Mouse (Mus musculus) liver (tissue): ENCODE data around the gene Togaram2.
"Not testable (repeated sequence)": the region's sequence is repeated elsewhere in the genome, so short reads cannot be mapped to it uniquely, and the experiment has no call there.

ENCODE experiments used
- DNase-seq: peaks from one replicate; pipeline ENCODE4 v3.0.0-alpha.2; 2020; ENCODE audit warnings: mixed read lengths

Togaram2 gene

GRCm38 (mm10) chr17:71742935-71743334 lies 69.9 kb downstream of the Togaram2 start:
- no peak for DNase-seq

DNA sequence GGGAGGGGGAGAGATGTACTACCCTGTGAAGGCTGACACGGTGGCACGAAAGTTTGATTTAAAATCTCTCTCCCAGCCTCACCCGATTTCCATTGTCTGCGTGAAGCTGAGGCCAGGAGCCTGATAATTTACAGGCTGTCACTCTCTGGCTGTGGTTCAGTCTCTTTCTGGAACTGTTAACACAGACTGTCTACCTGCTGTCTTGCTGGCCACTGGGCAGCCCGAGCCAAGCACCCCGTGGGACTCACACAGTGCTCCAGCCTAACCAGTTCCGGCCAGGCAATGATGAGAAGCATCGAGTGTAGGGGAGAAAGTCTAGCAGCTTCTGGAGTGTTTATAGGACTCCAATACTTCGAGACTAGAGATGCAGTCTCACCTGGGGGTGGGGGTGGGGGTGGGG lies 73.1 kb downstream of the Togaram2 start:
- no peak for DNase-seq

DNA sequence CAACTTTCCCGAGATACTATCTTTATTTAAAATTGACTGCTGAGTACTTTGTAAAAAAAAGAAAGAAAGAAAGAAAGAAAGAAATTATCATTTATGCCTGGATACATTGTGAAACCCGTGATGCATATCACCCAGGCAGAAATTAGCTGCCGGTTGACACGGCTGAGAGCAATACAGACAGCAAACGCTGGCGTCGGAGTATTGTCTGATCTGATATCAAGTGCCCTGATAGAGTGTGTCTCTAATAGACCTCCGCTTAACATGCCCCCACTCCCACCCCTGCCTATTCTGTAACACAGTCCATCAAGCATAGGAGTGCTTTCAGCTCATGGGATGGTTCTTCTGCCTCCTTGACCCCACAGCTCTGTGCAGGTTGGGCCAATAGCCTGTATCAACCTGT lies 74.5 kb downstream of the Togaram2 start:
- no peak for DNase-seq

DNA sequence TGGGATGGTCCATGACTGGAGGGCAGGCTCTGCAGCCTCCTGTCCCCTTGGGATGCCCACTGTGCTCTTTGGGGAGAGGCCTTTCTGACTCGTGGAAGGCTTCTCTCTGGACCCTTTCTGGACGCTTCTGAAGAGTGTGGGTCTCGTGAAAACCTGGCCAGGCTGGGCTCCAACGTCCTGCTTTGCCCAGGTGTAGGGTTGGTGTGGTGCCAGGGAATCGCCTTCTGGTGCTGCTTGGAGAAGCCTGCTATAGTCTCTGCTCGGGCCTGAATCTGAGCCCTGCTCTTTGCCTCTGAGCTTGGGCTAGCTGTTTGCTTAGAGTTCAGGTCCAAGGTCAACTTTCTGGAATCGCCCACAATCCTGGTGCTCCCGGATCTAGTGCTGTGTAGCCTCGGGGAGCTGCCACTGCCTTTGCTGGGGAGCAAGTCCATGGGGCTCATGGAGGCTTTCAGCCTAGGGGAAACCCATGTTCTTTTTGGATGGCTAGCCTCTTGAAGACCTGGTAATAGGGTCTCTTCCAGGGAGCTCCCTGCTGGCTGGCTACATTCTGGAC lies 76.6 kb downstream of the Togaram2 start:
- DNase-seq = no peak

DNA sequence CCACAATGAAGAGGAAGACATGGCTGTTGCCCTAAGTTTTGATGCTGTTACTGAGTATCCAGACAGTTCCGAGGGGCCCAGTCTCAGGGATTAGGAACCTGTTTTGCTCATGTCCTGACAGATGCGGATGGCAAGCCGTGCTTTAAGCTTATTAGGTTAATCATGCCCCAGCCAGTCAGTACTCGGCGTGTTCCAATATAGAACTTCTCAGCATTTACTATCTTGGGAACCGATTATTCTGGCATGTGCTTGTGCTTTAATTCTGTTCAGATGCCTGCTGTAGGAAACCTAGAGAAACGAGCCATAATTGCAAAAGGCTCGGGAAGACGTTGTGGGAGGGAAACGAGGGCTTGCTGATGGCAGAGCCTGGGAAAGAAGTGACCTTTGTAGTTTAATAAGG lies 79.8 kb downstream of the Togaram2 start, which contains the start of gene Pcare:
Gene Pcare (minus strand): TSS at position 64 of the 400 bp plus-strand sequence.
- no peak for DNase-seq

DNA sequence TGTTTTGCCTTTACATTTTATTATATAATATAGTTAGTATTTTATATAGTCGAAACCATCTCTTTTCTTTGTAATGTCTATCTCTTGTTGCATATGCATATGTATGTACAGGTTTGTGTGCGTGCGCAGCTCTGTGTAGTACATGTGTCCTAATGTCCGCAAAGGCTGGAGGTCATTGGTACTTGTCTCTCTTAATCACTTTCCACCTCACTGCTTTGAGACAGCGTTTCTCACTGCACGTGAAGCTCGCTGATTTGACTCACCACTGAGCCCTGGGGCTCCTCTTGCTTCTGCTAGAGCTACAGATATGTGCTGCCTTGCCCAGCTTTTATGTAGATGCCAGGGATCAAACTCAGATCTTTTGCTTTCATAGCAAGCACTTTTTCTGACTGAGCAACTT lies 87.5 kb downstream of the Togaram2 start:
- no peak for DNase-seq

GRCm38 (mm10) chr17:71768173-71768572 lies 95.1 kb downstream of the Togaram2 start, which contains the start of gene Clip4:
Gene Clip4 (plus strand): TSS chr17:71768473.
- not testable (repeated sequence) for DNase-seq

- DNase-seq = no peak
Measured at GRCm38 (mm10) chr17:71769564-71769963, 96.5 kb downstream of the Togaram2 start.

- DNase-seq = no peak
Measured at GRCm38 (mm10) chr17:71770696-71771095, 97.6 kb downstream of the Togaram2 start.

GRCm38 (mm10) chr17:71774173-71774572 lies 101.1 kb downstream of the Togaram2 start:
- no peak for DNase-seq

DNA sequence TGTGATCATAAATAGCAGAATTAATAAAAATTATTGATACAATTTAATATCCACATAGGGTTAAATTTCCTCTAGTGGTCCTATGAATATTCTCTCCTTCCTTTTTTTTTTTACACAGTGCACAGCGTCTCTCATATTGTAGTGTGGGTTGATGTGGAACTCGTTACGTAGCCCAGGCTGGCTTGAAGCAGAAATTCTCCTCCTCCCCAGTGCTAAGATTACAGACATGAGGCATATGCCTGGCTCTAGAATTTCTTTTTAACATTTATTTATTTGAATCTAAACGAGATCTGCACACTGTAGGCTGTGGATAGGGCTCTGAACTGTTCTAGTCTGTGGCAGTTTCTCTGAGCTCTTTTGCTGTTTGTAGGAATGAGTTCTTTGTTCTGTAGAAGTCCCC lies 102.2 kb downstream of the Togaram2 start:
- no peak for DNase-seq

GRCm38 (mm10) chr17:71778696-71779095 lies 105.6 kb downstream of the Togaram2 start:
- no peak for DNase-seq
